Mouse (Mus musculus): Measurements from ENCODE around the gene Kbtbd2.

Kbtbd2 gene

GRCm38 (mm10) chr6:56785068-56785467, 12.5 kb downstream of the Kbtbd2 start:
- no peak for DNase-seq (ENCODE audit: low spot score in 2 of 2)

GRCm38 (mm10) chr6:56783561-56784272, 13.9 kb downstream of the Kbtbd2 start:
- no peak for DNase-seq (ENCODE audit: low spot score in 2 of 2)

DNA sequence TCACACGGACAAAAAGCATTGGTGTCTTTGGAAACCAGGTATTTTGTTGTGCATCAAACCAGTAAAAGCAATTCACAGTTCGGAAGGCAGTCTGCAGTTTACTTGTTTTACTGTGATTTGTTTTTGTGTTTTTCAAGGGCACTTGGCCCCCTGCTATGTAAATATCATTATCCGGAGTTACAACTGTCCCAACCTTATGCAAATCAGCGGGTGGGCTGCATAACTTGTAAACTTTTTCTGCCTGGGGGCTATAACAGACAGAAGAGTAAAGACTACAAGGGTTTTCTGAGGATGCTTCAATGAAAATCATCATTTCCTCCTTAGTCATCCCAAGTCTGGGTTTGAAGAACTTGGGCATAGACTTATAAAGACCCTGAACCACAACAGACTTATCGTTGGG, 18.0 kb downstream of the Kbtbd2 start:
- no peak for DNase-seq (ENCODE audit: low spot score in 2 of 2)

DNA sequence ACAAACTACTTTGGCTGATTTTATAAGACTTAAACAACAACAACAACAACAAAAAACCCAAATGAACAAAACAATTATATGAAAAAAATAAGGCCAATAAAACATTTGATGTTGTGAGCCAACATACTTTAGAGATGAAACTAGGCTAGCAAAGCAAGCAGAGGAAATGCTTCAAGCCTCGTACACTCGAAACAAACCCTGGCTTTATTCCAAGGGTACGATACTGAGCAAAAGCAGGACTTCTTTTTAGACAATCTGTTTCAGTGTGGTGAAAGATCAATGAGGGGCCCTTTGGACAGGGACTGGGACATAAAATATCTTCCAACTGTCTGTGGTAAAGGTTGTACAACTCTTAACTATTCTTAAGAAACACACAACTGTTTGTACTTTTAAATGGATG, 21.8 kb downstream of the Kbtbd2 start:
- DNase-seq (ENCODE audit: low spot score in 2 of 2): no peak

DNA sequence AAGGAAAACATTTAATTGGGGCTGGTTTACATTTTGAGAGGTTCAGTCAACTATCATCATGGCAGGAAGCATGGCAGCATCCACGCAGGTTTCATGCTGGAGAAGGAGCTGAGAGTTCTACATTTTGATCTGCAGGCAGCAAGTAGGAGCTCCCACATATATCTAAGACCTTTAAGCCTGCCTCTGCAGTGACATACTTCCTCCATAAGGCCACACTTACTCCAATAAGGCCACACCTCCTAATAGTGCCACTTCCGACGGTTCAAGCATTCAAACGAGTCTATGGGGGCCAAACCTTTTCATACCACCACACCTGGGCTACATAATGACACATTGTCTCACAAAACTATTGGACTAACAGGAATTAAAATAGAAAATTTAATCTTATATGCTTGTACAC, 31.9 kb downstream of the Kbtbd2 start:
- no peak for DNase-seq (ENCODE audit: low spot score in 2 of 2)

- DNase-seq (ENCODE audit: low spot score in 2 of 2): no peak
Observed at GRCm38 (mm10) chr6:56765265-56765664, 32.3 kb downstream of the Kbtbd2 start.

GRCm38 (mm10) chr6:56759324-56759723, 38.3 kb downstream of the Kbtbd2 start:
- DNase-seq (ENCODE audit: low spot score in 2 of 2): no peak

- DNase-seq (ENCODE audit: low spot score in 2 of 2): no peak
Observed at GRCm38 (mm10) chr6:56756117-56756516, 41.5 kb downstream of the Kbtbd2 start.

GRCm38 (mm10) chr6:56753719-56754118, 43.9 kb downstream of the Kbtbd2 start:
- DNase-seq (ENCODE audit: low spot score in 2 of 2): no peak

GRCm38 (mm10) chr6:56745950-56746543, 51.6 kb downstream of the Kbtbd2 start:
- no peak for DNase-seq (ENCODE audit: low spot score in 2 of 2)

DNA sequence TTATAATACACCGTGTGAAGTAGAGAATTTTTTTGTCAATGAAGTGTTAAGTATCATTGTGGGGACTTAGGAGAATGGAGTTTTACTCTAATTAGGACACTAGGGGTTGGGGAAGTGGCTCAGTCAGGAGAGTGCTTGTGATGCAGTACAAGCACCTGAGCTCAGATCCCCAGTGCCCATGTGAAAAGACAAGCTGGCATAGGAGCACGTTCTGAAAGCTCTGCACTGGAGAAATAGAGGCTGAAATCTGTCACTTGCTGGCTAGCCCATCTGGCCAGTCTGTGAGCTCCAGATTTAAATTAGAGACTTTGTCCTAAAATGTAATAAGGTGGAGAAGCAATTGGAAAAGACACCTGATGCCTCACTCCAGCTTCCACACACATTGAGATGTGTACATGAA, 65.1 kb downstream of the Kbtbd2 start:
- DNase-seq (ENCODE audit: low spot score in 2 of 2): no peak

Measured in urinary bladder, postnatal 36 days (tissue).